Comparison of ENCODE assay signal across 14 mouse cellular contexts in genomic region chr13:99474108-99474507, GRCm38 (mm10). TPM values are rescaled to one million over a fixed set of nuclear protein-coding genes. Genes with fewer than 3 reads are reported as not detected.
A peak's percentile ranks its signal among the peaks of the same experiment; 100 is the strongest.
DNase-seq lines count a peak whose midpoint lies in the region; ATAC-seq and TF ChIP-seq lines count a peak whose summit lies in the region.
"Had no signal": no experiment of that assay in that cellular context is flagged by ENCODE, and none has a peak within 500 bp of the region (broad histone marks: within the 10 kb centered on the region; RNA-seq: fewer than 3 reads in every experiment).

No protein-coding gene starts in this region.

- no peak for TF ChIP-seq CTCF in heart, postnatal 0 days (IDR thresholded peaks at IDR 0.05; ENCODE audit: low read depth)

- H3K4me1 ChIP-seq in heart, postnatal 0 days (ENCODE audit: control insufficient read depth, insufficient read depth), result peaks cover 26% of the 10 kb centered on the region
- peaks cover 57% of the 10 kb centered on the region for H3K4me1 ChIP-seq in midbrain, embryonic 11.5 days (ENCODE audit: control insufficient read depth, insufficient read depth, low read length)
- peaks cover 49% of the 10 kb centered on the region for H3K4me1 ChIP-seq in midbrain, embryonic 14.5 days (ENCODE audit: control insufficient read depth, insufficient read depth, low read length)
- peaks cover 54% of the 10 kb centered on the region for H3K4me1 ChIP-seq in hindbrain, embryonic 15.5 days (replicated peaks)
- H3K4me1 ChIP-seq: liver, embryonic 12.5 days had no signal

- no peaks in the 10 kb centered on the region for H3K9me3 ChIP-seq in heart, postnatal 0 days (replicated peaks; ENCODE audit: control insufficient read depth, low read length)
- H3K9me3 ChIP-seq in midbrain, embryonic 11.5 days (ENCODE audit: control insufficient read depth, low read length), result no peaks in the 10 kb centered on the region
- no peaks in the 10 kb centered on the region for H3K9me3 ChIP-seq in midbrain, embryonic 14.5 days (ENCODE audit: control insufficient read depth, low read length)
- H3K9me3 ChIP-seq in hindbrain, embryonic 15.5 days, result no peaks in the 10 kb centered on the region
- H3K9me3 ChIP-seq: embryonic facial prominence, embryonic 15.5 days; heart, embryonic 13.5 days; liver, embryonic 12.5 days had no signal

- no peak overlapping the region for H3K27ac ChIP-seq in heart, postnatal 0 days (ENCODE audit: low read depth)
- peak overlapping the region; percentile 58 for H3K27ac ChIP-seq in midbrain, embryonic 11.5 days (ENCODE audit: low read depth, low read length)
- H3K27ac ChIP-seq in midbrain, embryonic 14.5 days (replicated peaks; ENCODE audit: low read depth, low read length), result no peak overlapping the region
- H3K27ac ChIP-seq in hindbrain, embryonic 15.5 days (replicated peaks), result 0 out of 2 replicates have a peak overlapping the region, but pooled peaks have one; percentile 22
- H3K27ac ChIP-seq: liver, embryonic 12.5 days had no signal

- H3K4me2 ChIP-seq in heart, postnatal 0 days (ENCODE audit: low read depth, low read length), result no peak overlapping the region
- H3K4me2 ChIP-seq in midbrain, embryonic 11.5 days, result no peak overlapping the region
- H3K4me2 ChIP-seq in midbrain, embryonic 14.5 days (ENCODE audit: low read length), result no peak overlapping the region
- no peak overlapping the region for H3K4me2 ChIP-seq in hindbrain, embryonic 15.5 days
- H3K4me2 ChIP-seq: embryonic facial prominence, embryonic 15.5 days; heart, embryonic 13.5 days; liver, embryonic 12.5 days had no signal

- DNase-seq in heart, postnatal 0 days (ENCODE audit: low spot score), result peak; percentile 33
- no peak for DNase-seq in heart, postnatal 14 days
- no peak for DNase-seq in midbrain, embryonic 11.5 days (ENCODE audit: low spot score, missing footprints)
- no peak for DNase-seq in midbrain, embryonic 14.5 days
- DNase-seq in embryo, embryonic 9.5 days (ENCODE audit: extremely low spot score), result no peak
- no peak for DNase-seq in adrenal gland, postnatal 4 days (ENCODE audit: low spot score in 2 of 2)
- DNase-seq: kidney, postnatal 10 days; lung, postnatal 4 days; right cerebral cortex, adult 18-20 months had no signal

- intact Hi-C loops in heart, postnatal 14 days (cut with DNase I), result no loop called here

- H3K27me3 ChIP-seq in heart, postnatal 0 days (ENCODE audit: control insufficient read depth, insufficient read depth, low read length), result no peaks in the 10 kb centered on the region
- H3K27me3 ChIP-seq in midbrain, embryonic 11.5 days (ENCODE audit: control insufficient read depth, insufficient read depth, low read length), result no peaks in the 10 kb centered on the region
- no peaks in the 10 kb centered on the region for H3K27me3 ChIP-seq in midbrain, embryonic 14.5 days (ENCODE audit: control insufficient read depth, insufficient read depth, low read length)
- H3K27me3 ChIP-seq in hindbrain, embryonic 15.5 days, result no peaks in the 10 kb centered on the region
- H3K27me3 ChIP-seq: embryonic facial prominence, embryonic 15.5 days; heart, embryonic 13.5 days; liver, embryonic 12.5 days had no signal

- TF ChIP-seq EP300 in heart, postnatal 0 days (IDR thresholded peaks at IDR 0.05; ENCODE audit: low read depth), result no peak

- H3K9ac ChIP-seq in heart, postnatal 0 days (replicated peaks; ENCODE audit: low read depth, low read length), result no peak overlapping the region
- no peak overlapping the region for H3K9ac ChIP-seq in midbrain, embryonic 11.5 days (ENCODE audit: low read length)
- no peak overlapping the region for H3K9ac ChIP-seq in midbrain, embryonic 14.5 days (replicated peaks; ENCODE audit: low read length)
- no peak overlapping the region for H3K9ac ChIP-seq in hindbrain, embryonic 15.5 days
- H3K9ac ChIP-seq: embryonic facial prominence, embryonic 15.5 days; liver, embryonic 12.5 days had no signal

- H3K4me3 ChIP-seq in heart, postnatal 0 days (ENCODE audit: low read depth, low read length), result no peak overlapping the region
- H3K4me3 ChIP-seq in midbrain, embryonic 11.5 days (ENCODE audit: low read depth, low read length), result no peak overlapping the region
- H3K4me3 ChIP-seq in midbrain, embryonic 14.5 days (replicated peaks; ENCODE audit: low read depth, low read length), result no peak overlapping the region
- H3K4me3 ChIP-seq in hindbrain, embryonic 15.5 days, result no peak overlapping the region
- H3K4me3 ChIP-seq: embryonic facial prominence, embryonic 15.5 days; heart, embryonic 13.5 days; liver, embryonic 12.5 days had no signal

- no peaks in the 10 kb centered on the region for H3K36me3 ChIP-seq in heart, postnatal 0 days (replicated peaks; ENCODE audit: control insufficient read depth, insufficient read depth, low read length)
- H3K36me3 ChIP-seq in midbrain, embryonic 11.5 days (ENCODE audit: control insufficient read depth, insufficient read depth, low read length), result no peaks in the 10 kb centered on the region
- H3K36me3 ChIP-seq in midbrain, embryonic 14.5 days (ENCODE audit: control insufficient read depth, insufficient read depth, low read length), result peaks cover 13% of the 10 kb centered on the region
- peaks cover under 1% of the 10 kb centered on the region; the same call in 1 of the 2 replicates for H3K36me3 ChIP-seq in hindbrain, embryonic 15.5 days
- H3K36me3 ChIP-seq: embryonic facial prominence, embryonic 15.5 days; liver, embryonic 12.5 days had no signal

- WGBS in heart, postnatal 0 days, result 56% methylated on average over 7 of the region's 7 CpGs
- 85% methylated on average over 7 of the region's 7 CpGs for WGBS in midbrain, embryonic 11.5 days
- WGBS in midbrain, embryonic 14.5 days, result 70% methylated on average over 7 of the region's 7 CpGs
- WGBS in hindbrain, embryonic 15.5 days, result 51% methylated on average over 7 of the region's 7 CpGs

- peak; percentile 51 for ATAC-seq in heart, postnatal 0 days (ENCODE audit: insufficient read depth, low read depth)
- no peak for ATAC-seq in midbrain, embryonic 11.5 days (ENCODE audit: low FRiP score)
- no peak for ATAC-seq in midbrain, embryonic 14.5 days (ENCODE audit: low FRiP score, low TSS enrichment)
- ATAC-seq in hindbrain, embryonic 15.5 days (ENCODE audit: low FRiP score, low read depth), result 0 out of 2 replicates have a peak, but pooled peaks have one; percentile 28
- ATAC-seq: liver, embryonic 12.5 days had no signal

RNA-seq across cellular contexts. Expression of gene Map1b, which starts 42.2 kb away (rescaled TPM):
- total RNA-seq in heart, postnatal 0 days (2014; rRNA removed; ENCODE audit: low replicate concordance), result 23.2 and 34.1 TPM in 2 replicates
- polyA plus RNA-seq in heart, postnatal 0 days (2015; fragmentation: Nextera tagmentation; extraction: Ambion mirVana), result 43.6 and 54.0 TPM in 2 replicates
- total RNA-seq in heart, postnatal 14 days (2021), result 10 to 100 TPM; 20.6 to 24.3 TPM
- polyA plus RNA-seq in midbrain, embryonic 11.5 days (2014; fragmentation: Nextera tagmentation; extraction: Ambion mirVana), result 911 and 979 TPM in 2 replicates
- 2,111 and 2,470 TPM in 2 replicates for polyA plus RNA-seq in midbrain, embryonic 14.5 days (2014; fragmentation: Nextera tagmentation; extraction: Ambion mirVana)
- polyA plus RNA-seq in hindbrain, embryonic 15.5 days (2015; fragmentation: Nextera tagmentation; extraction: Ambion mirVana), result 2,014 and 2,064 TPM in 2 replicates
- total RNA-seq in adrenal gland, postnatal 4 days (2021), result 100 to 1,000 TPM in 1 of 2 experiments, 10 to 100 TPM in 1; 76.1 to 106 TPM
- total RNA-seq: MEL had no signal

Comparison
In these comparisons a context has a peak if more than half of its experiments do, and no peak if none do; other contexts are left out.
1. H3K27ac ChIP-seq: peak in midbrain, embryonic 11.5 days (single experiment) and hindbrain, embryonic 15.5 days (single experiment); none in heart, postnatal 0 days (single experiment) and midbrain, embryonic 14.5 days (single experiment).
2. ATAC-seq: peak in heart, postnatal 0 days (single experiment) and hindbrain, embryonic 15.5 days (single experiment); none in midbrain, embryonic 11.5 days (single experiment) and midbrain, embryonic 14.5 days (single experiment).
3. RNA of gene Map1b, which starts 42.2 kb away (polyA plus RNA-seq): 2,111 to 2,470 TPM in midbrain, embryonic 14.5 days, 2,014 to 2,064 TPM in hindbrain, embryonic 15.5 days and 911 to 979 TPM in midbrain, embryonic 11.5 days; 43.6 to 54.0 TPM in heart, postnatal 0 days; every median in the first group is over 10 times any median in the second.